Mouse (Mus musculus) forebrain, postnatal 0 days (tissue): Measurements from ENCODE around the gene Dmrta2. TPM values are rescaled to one million over a fixed set of nuclear protein-coding genes. Genes with fewer than 3 reads are reported as not detected.

Experiments
- ATAC-seq: fragments of 200-750 bp; cut with Nextera tagmentation; 2 replicates; pipeline ENCODE4 v1.8.0; 2017; ENCODE audit warnings: mild to moderate bottlenecking, moderate library complexity
- DNase-seq: peaks from one replicate; pipeline ENCODE4 v3.0.0-alpha.2; 2015
- H3K27ac ChIP-seq: fragments of 300-500 bp; sonication (generic); 2 replicates; pipeline ENCODE4 v1.5.1; 2014; ENCODE audit warnings: low read depth, mild to moderate bottlenecking, antibody characterized with exemption, low read length, moderate library complexity, mixed read lengths
- H3K27me3 ChIP-seq: fragments of 300-500 bp; sonication (generic); 2 replicates; pipeline ENCODE4 v1.6.1; 2014; ENCODE audit warnings: mild to moderate bottlenecking, low read length, mixed read lengths; ENCODE audit not compliant: insufficient read depth
- H3K36me3 ChIP-seq: fragments of 300-500 bp; sonication (generic); 2 replicates; pipeline ENCODE4 v1.6.1; 2014; ENCODE audit warnings: mild to moderate bottlenecking, moderate library complexity; ENCODE audit not compliant: insufficient read depth
- H3K4me1 ChIP-seq: fragments of 300-500 bp; sonication (generic); 2 replicates; pipeline ENCODE4 v1.6.1; 2014; ENCODE audit warnings: antibody characterized with exemption; ENCODE audit not compliant: insufficient read depth
- H3K4me2 ChIP-seq: fragments of 300-500 bp; sonication (generic); 2 replicates; pipeline ENCODE4 v1.6.1; 2014; ENCODE audit warnings: low read depth, mild to moderate bottlenecking, moderate library complexity
- H3K4me3 ChIP-seq: fragments of 300-500 bp; sonication (generic); 2 replicates; pipeline ENCODE4 v1.5.1; 2014; ENCODE audit warnings: low read depth, low read length, mixed read lengths
- H3K9ac ChIP-seq: fragments of 300-500 bp; sonication (generic); 2 replicates; pipeline ENCODE4 v1.6.1; 2014; ENCODE audit warnings: mild to moderate bottlenecking
- H3K9me3 ChIP-seq: fragments of 300-500 bp; sonication (generic); 2 replicates; pipeline ENCODE4 v1.6.1; 2016; ENCODE audit warnings: low read length
- CTCF ChIP-seq: sonication (generic); IDR thresholded peaks from 2 replicates; pipeline ENCODE4 v1.5.1; 2016; ENCODE audit warnings: antibody characterized with exemption, control low read depth, low read depth
- WGBS: fragments of 180-500 bp; shearing (Covaris S2); extraction: QIAGEN DNeasy Blood & Tissue Kit; methylation state at CpG from one replicate; pipeline ENCODE4 v1.1.7; 2014; 5-methylcytosine and 5-hydroxymethylcytosine counted together
- polyA plus RNA-seq: library from polyadenylated mRNA; unstranded; fragments of >200 nt; fragmentation: Nextera tagmentation; extraction: Ambion mirVana; gene quantifications from 2 replicates; pipeline ENCODE4 v1.2.1, GENCODE M21; 2015
- total RNA-seq: library from RNA; depleted of rRNA; stranded (reverse); fragments of >200 nt; gene quantifications from 2 replicates; pipeline ENCODE4 v1.2.3, GENCODE M21; 2014; rRNA removed

The Dmrta2 gene
- 6.3 and 7.3 TPM in 2 replicates for total RNA-seq
- 0.87 and 1.4 TPM in 2 replicates for polyA plus RNA-seq

DNA sequence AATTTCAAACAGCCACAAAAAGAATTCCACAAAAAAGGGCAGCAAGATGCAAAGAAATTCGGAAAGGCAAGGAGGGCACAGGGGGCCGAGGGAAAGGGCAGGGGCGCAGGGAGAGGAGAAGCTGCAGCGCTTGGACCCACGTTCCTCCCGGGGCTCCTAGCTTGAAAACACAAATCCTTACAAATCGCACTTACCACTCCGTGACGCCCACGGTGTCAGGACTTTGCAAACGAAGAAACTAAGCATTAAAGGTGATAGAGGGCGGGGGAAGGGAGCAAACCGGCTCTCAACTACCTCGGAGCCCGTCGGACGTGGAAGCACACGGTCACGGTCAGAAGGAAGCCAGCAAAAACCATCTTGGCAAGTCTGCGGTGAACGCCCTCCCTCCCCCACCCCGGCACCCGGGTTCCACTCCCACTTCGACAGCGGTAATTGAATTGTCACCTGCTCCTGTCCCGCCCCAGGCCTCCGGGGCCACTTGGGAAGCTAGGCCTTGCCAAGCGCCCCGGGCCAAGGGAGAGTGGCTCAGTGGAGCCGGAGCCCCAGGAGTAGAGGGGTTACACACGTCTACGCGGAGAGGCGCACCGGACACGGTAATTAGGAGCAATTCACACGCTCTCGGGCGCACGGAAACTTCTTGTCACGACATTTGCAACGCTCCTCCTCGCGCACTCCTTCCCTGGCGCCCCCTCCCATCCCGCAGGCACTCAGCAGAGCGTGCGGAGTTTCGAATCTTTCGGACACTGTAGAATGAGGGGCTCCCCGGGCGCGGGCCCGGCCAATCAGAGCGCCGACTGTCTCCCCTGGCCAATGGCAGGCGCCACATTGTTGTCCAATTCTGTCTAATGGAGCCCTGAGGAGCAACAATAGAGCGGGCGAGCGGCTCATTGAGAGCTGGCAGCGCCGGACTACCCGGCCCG lies at the start of gene Dmrta2:
TSS of gene Dmrta2 (plus strand) at position 906 of the 920 bp plus-strand sequence.
- Histone ChIP-seq H3K27me3 (peaks cover 64% of the 10 kb centered on the region), H3K27ac (peak within 1 kb of the TSS; percentile 45; the same call in 1 of the 2 replicates), H3K4me1 (peaks cover 4% of the 10 kb centered on the region), H3K4me3 (peak within 1 kb of the TSS; percentile 39), H3K9ac (peak within 1 kb of the TSS; percentile 49), H3K9me3 (peaks cover 4% of the 10 kb centered on the region; the same call in 1 of the 2 replicates), H3K4me2 (peak within 1 kb of the TSS; percentile 60), H3K36me3 (no peaks in the 10 kb centered on the region)
- no peak for TF ChIP-seq CTCF
- DNase-seq (peak; percentile 78), ATAC-seq (peak; percentile 73)
- WGBS: under 1% methylated on average over 64 of the region's 64 CpGs

DNA sequence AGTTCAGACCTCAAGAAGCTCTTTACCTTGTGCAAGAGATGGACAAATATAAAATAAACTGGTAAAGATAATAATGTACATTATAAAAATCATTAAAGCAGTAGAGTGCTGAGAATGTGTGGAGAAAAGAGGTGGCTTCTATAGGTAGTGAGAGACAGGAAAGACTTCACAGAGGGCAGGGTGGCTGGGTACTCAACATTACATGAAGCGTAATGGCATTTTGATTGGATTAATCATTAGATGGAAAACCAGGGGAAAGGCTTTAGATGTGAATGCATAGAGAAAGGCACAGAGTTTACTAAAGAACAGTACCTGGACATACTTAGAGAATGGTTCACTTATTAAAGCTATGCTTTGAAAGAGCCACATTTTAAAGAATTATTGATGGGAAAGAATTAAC lies 48.8 kb upstream of the Dmrta2 start:
- DNase-seq: no peak
- Histone ChIP-seq H3K27me3 (no peaks in the 10 kb centered on the region), H3K4me2 (no peak overlapping the region), H3K9me3 (no peaks in the 10 kb centered on the region), H3K4me1 (no peaks in the 10 kb centered on the region), H3K4me3 (no peak overlapping the region), H3K9ac (no peak overlapping the region), H3K27ac (no peak overlapping the region), H3K36me3 (no peaks in the 10 kb centered on the region)
- no peak for ATAC-seq
- no peak for TF ChIP-seq CTCF
- WGBS: 89% methylated on average over 1 of the region's 1 CpGs

GRCm38 (mm10) chr4:109930445-109930844 lies 47.4 kb upstream of the Dmrta2 start:
- TF ChIP-seq CTCF: peak; percentile 30; the same call in 1 of the 2 replicates
- Histone ChIP-seq H3K36me3 (no peaks in the 10 kb centered on the region), H3K4me2 (no peak overlapping the region), H3K27ac (no peak overlapping the region), H3K9ac (no peak overlapping the region), H3K9me3 (no peaks in the 10 kb centered on the region), H3K4me1 (no peaks in the 10 kb centered on the region), H3K27me3 (no peaks in the 10 kb centered on the region), H3K4me3 (no peak overlapping the region)
- ATAC-seq (no peak), DNase-seq (no peak)
- WGBS: 97% methylated on average over 1 of the region's 1 CpGs

DNA sequence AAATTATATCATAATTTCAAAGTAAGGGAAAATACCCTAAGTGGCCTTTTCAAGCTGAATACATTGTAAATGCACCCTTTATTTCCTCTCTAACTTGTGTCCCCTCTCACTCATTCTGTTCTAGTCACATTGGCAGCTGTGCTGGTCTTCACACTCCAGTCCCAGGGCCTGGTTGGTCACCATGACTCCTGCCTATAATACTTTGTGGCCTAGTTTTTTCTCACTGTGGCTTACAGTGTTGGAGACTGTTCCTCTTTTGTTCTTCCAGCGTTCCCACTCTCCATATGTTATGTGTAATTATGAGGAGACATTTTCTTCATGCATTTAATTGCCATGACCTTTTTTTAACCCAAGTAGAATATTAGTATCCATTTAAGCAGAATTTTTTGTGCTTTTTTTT lies 46.9 kb upstream of the Dmrta2 start:
- Histone ChIP-seq H3K9me3 (no peaks in the 10 kb centered on the region), H3K4me2 (no peak overlapping the region), H3K27me3 (no peaks in the 10 kb centered on the region), H3K36me3 (no peaks in the 10 kb centered on the region), H3K4me1 (no peaks in the 10 kb centered on the region), H3K27ac (no peak overlapping the region), H3K9ac (no peak overlapping the region), H3K4me3 (no peak overlapping the region)
- 71% methylated on average over 1 of the region's 1 CpGs for whole genome bisulfite sequencing
- TF ChIP-seq CTCF: no peak
- DNase-seq (no peak), ATAC-seq (no peak)

DNA sequence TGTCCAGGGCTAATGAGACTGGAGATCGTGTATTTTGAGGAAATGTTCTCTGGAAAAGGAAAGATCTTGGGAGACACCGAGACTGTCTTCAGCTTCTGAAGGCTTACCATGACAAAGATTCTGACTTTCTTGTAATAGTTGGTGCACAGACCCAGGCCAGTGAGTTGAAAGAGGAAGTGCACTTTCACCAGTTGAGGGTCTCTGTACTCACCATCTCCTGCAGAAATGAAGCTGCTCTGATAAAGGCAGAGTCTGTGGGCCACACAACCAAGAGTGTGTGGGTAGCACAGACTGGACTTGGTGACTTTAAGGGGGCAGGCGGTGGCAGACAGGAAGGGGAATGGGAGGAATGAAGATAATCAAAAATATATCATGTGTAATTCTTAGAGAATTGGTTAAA lies 41.3 kb upstream of the Dmrta2 start:
- no peak overlapping the region for H3K4me2 ChIP-seq
- DNase-seq (no peak), ATAC-seq (no peak)
- 0 out of 2 replicates have a peak, but pooled peaks cover 4% of the 10 kb centered on the region for H3K36me3 ChIP-seq
- 94% methylated on average over 3 of the region's 3 CpGs for WGBS
- no peak overlapping the region for H3K27ac ChIP-seq
- H3K4me3 ChIP-seq: no peak overlapping the region
- no peaks in the 10 kb centered on the region for H3K27me3 ChIP-seq
- no peak for TF ChIP-seq CTCF
- no peaks in the 10 kb centered on the region for H3K4me1 ChIP-seq
- no peaks in the 10 kb centered on the region for H3K9me3 ChIP-seq
- no peak overlapping the region for H3K9ac ChIP-seq

- Histone ChIP-seq H3K9ac (no peak overlapping the region), H3K4me1 (no peaks in the 10 kb centered on the region), H3K9me3 (no peaks in the 10 kb centered on the region), H3K4me3 (no peak overlapping the region), H3K36me3 (0 out of 2 replicates have a peak, but pooled peaks cover 4% of the 10 kb centered on the region), H3K27ac (no peak overlapping the region), H3K4me2 (no peak overlapping the region), H3K27me3 (no peaks in the 10 kb centered on the region)
- no peak for TF ChIP-seq CTCF
- DNase-seq (no peak), ATAC-seq (no peak)
Observed at GRCm38 (mm10) chr4:109939291-109939690, 38.6 kb upstream of the Dmrta2 start.

DNA sequence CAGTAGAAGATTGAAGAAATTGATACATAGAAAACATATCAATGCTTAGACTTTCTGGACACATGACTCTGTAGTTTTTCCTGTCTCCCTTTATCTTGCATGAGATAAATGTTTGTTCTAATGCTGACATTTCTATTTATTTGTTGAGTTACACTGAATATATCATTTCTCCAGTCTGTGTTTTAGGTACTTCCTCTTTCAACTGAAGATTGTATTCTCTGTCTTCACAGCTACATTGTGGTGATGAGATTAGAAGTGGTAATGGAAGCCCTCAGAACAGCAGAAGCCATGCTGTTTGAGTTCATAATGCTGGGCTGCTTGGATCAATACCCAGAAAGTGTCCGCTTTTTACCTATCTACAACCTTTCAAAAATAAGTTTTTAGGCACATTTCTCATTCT lies 32.3 kb upstream of the Dmrta2 start:
- Histone ChIP-seq H3K4me2 (no peak overlapping the region), H3K9ac (no peak overlapping the region), H3K36me3 (peaks cover 6% of the 10 kb centered on the region; the same call in 1 of the 2 replicates), H3K4me1 (no peaks in the 10 kb centered on the region), H3K9me3 (no peaks in the 10 kb centered on the region), H3K27ac (no peak overlapping the region), H3K4me3 (no peak overlapping the region), H3K27me3 (no peaks in the 10 kb centered on the region)
- DNase-seq (no peak), ATAC-seq (no peak)
- 96% methylated on average over 1 of the region's 1 CpGs for WGBS
- no peak for TF ChIP-seq CTCF
